Mouse (Mus musculus): ENCODE data around the gene Spon1.

- no peak for TF ChIP-seq POLR2A (IDR thresholded peaks at IDR 0.05; ENCODE audit: insufficient read depth, low read length)
- TF ChIP-seq CTCF (IDR thresholded peaks at IDR 0.05; ENCODE audit: low read depth, low read length), result no peak
These were observed 9.1 kb downstream of the Spon1 start for GRCm38 (mm10) chr7:113774906-113775305.

All from ES-Bruce4 (cell line).